Mouse (Mus musculus): Measurements from ENCODE around the gene Ctnnal1. TPM values are rescaled to one million over a fixed set of nuclear protein-coding genes. Genes with fewer than 3 reads are reported as not detected.

The Ctnnal1 gene
- total and polyA plus RNA-seq, 3 experiments = 3.3 to 5.2 (median 4.2) TPM

DNA sequence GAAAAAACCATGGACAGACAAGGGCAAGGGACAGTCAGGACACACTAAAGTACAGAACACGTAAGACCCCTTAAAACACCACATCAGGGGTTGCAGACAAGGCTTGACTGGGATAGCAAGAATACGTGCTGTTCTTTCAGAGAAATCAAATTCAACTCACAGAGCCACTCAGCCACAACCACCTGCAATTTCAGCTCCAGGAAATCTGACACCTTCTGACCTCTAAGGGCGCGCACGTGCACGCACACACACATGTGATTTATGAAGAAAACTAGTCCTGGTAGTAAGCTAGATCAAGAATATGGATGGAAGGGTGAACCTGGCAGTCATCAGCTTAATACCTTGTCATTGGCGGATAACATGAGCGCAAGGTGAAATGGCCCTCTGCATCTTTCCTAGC, 49.9 kb downstream of the Ctnnal1 start:
- H3K79me2 ChIP-seq (replicated peaks; ENCODE audit: control insufficient read depth, extremely low read depth, insufficient read depth, poor library complexity, severe bottlenecking) = no peaks in the 10 kb centered on the region
- dilution Hi-C loops (cut with MboI; ENCODE audit: extremely low pct_ligation_motif_present, extremely low pct_unique_long_range_greater_than_20kb, low sequenced_read_pairs) = no loop called here
- no peaks in the 10 kb centered on the region for H3K9me3 ChIP-seq (replicated peaks; ENCODE audit: low read length)
- TF ChIP-seq HCFC1 (IDR thresholded peaks at IDR 0.05; ENCODE audit: low read depth, low read length) (no peak), CHD1 (IDR thresholded peaks at IDR 0.05; ENCODE audit: low read depth, low read length) (no peak), PAX5 (IDR thresholded peaks at IDR 0.05; ENCODE audit: low read length) (no peak), CHD2 (IDR thresholded peaks at IDR 0.05; ENCODE audit: low read length) (no peak), JUN (IDR thresholded peaks at IDR 0.05; ENCODE audit: insufficient read depth, low read depth, low read length) (no peak), BHLHE40 (IDR thresholded peaks at IDR 0.05; ENCODE audit: low read depth, low read length) (no peak), JUND (conservative IDR thresholded peaks at IDR 0.05; ENCODE audit: low read depth, low read length) (no peak), NRF1 (IDR thresholded peaks at IDR 0.05; ENCODE audit: low read depth, low read length) (no peak), USF1 (IDR thresholded peaks at IDR 0.05; ENCODE audit: low read depth, low read length) (no peak), ZNF384 (IDR thresholded peaks at IDR 0.05; ENCODE audit: low read depth, low read length) (no peak), POLR2A (IDR thresholded peaks at IDR 0.05; ENCODE audit: low read depth, low read length) (no peak), POLR2AphosphoS2 (IDR thresholded peaks at IDR 0.05; ENCODE audit: low read depth, low read length) (no peak), TCF12 (IDR thresholded peaks at IDR 0.05; ENCODE audit: low read depth, low read length) (no peak), RCOR1 (conservative IDR thresholded peaks at IDR 0.05; ENCODE audit: low read depth, low read length) (no peak), E2F4 (IDR thresholded peaks at IDR 0.05; ENCODE audit: insufficient replicate concordance, low read depth, low read length) (no peak), ETS1 (conservative IDR thresholded peaks at IDR 0.05; ENCODE audit: low read depth, low read length) (no peak), MYC (IDR thresholded peaks at IDR 0.05; ENCODE audit: low read depth, low read length) (no peak), MAZ (IDR thresholded peaks at IDR 0.05; ENCODE audit: low read depth, low read length) (no peak)
- DNase-seq (ENCODE audit: extremely low read depth) = no peak
- H3K36me3 ChIP-seq (replicated peaks in 1 of 2; ENCODE audit: control insufficient read depth in 1 of 2, insufficient read depth in 1 of 2, low read length in 1 of 2) = peaks cover 0 to 12% of the 10 kb centered on the region in 2 experiments
- no peaks in the 10 kb centered on the region for H3K4me1 ChIP-seq (ENCODE audit: control insufficient read depth in 1 of 2, insufficient read depth in 2 of 2)
- no peaks in the 10 kb centered on the region for H3K27me3 ChIP-seq (replicated peaks)
- in situ Hi-C loops (cut with MboI; ENCODE audit: low pct_ligation_motif_present, low pct_unique_long_range_greater_than_20kb, low sequenced_read_pairs) = no loop called here
- no peak overlapping the region for H3K4me2 ChIP-seq (ENCODE audit: insufficient read depth, low read depth, poor library complexity, severe bottlenecking)
- no peak overlapping the region for H3K9ac ChIP-seq (ENCODE audit: insufficient read depth, low read depth)
- no peak overlapping the region for H3K27ac ChIP-seq (ENCODE audit: insufficient read depth, low read depth)
- H3K4me3 ChIP-seq (replicated peaks in 1 of 3; ENCODE audit: low read depth in 2 of 3, low read length in 2 of 3, poor library complexity in 1 of 3) = no peak overlapping the region

DNA sequence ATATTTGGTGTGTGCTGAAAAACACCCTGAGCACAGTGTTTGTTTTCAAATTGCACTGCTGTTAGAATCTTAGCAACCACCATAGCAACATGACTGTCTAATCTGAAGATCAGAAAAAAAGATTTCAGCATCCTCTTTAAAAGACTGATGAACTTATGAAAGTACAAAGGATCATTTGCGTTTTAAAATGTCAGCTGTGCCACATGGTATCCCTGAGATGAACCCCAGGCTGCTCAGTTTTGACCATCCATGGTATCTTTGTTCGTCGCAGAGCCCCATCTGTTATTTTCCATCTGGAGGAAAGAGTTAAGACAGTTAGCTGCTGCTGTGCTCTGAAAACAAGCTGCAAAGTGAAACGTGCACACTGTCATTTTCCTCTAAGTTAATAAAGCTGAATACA, 52.9 kb downstream of the Ctnnal1 start:
- Histone ChIP-seq H3K9me3 (replicated peaks; ENCODE audit: low read length) (no peaks in the 10 kb centered on the region), H3K4me3 (replicated peaks in 1 of 3; ENCODE audit: low read depth in 2 of 3, low read length in 2 of 3, poor library complexity in 1 of 3) (no peak overlapping the region), H3K79me2 (replicated peaks; ENCODE audit: control insufficient read depth, extremely low read depth, insufficient read depth, poor library complexity, severe bottlenecking) (no peaks in the 10 kb centered on the region), H3K36me3 (replicated peaks in 1 of 2; ENCODE audit: control insufficient read depth in 1 of 2, insufficient read depth in 1 of 2, low read length in 1 of 2) (peaks cover 7 to 35% of the 10 kb centered on the region in 2 experiments), H3K27ac (ENCODE audit: insufficient read depth, low read depth) (no peak overlapping the region), H3K27me3 (replicated peaks) (no peaks in the 10 kb centered on the region), H3K4me2 (ENCODE audit: insufficient read depth, low read depth, poor library complexity, severe bottlenecking) (no peak overlapping the region), H3K9ac (ENCODE audit: insufficient read depth, low read depth) (no peak overlapping the region), H3K4me1 (ENCODE audit: control insufficient read depth in 1 of 2, insufficient read depth in 2 of 2) (no peaks in the 10 kb centered on the region)
- dilution Hi-C loops (cut with MboI; ENCODE audit: extremely low pct_ligation_motif_present, extremely low pct_unique_long_range_greater_than_20kb, low sequenced_read_pairs) = no loop called here
- no peak for DNase-seq (ENCODE audit: extremely low read depth)
- in situ Hi-C loops (cut with MboI; ENCODE audit: low pct_ligation_motif_present, low pct_unique_long_range_greater_than_20kb, low sequenced_read_pairs) = no loop called here
- no peak for TF ChIP-seq CHD2 (IDR thresholded peaks at IDR 0.05; ENCODE audit: low read length)
- TF ChIP-seq E2F4 (IDR thresholded peaks at IDR 0.05; ENCODE audit: insufficient replicate concordance, low read depth, low read length) = no peak
- TF ChIP-seq SIN3A (IDR thresholded peaks at IDR 0.05; ENCODE audit: low read length) = no peak
- TF ChIP-seq MAX (IDR thresholded peaks at IDR 0.05; ENCODE audit: low read length) = no peak
- TF ChIP-seq MXI1 (IDR thresholded peaks at IDR 0.05; ENCODE audit: low read depth, low read length) = no peak
- no peak for TF ChIP-seq NELFE (IDR thresholded peaks at IDR 0.05; ENCODE audit: low read depth, low read length)
- TF ChIP-seq ETS1 (conservative IDR thresholded peaks at IDR 0.05; ENCODE audit: low read depth, low read length) = no peak
- no peak for TF ChIP-seq GABPA (IDR thresholded peaks at IDR 0.05; ENCODE audit: insufficient replicate concordance, low read depth, low read length)
- TF ChIP-seq CHD1 (IDR thresholded peaks at IDR 0.05; ENCODE audit: low read depth, low read length) = no peak
- TF ChIP-seq JUN (IDR thresholded peaks at IDR 0.05; ENCODE audit: insufficient read depth, low read depth, low read length) = no peak
- no peak for TF ChIP-seq RCOR1 (conservative IDR thresholded peaks at IDR 0.05; ENCODE audit: low read depth, low read length)
- no peak for TF ChIP-seq MEF2A (IDR thresholded peaks at IDR 0.05; ENCODE audit: borderline replicate concordance, low read depth, low read length)
